Mouse (Mus musculus): Measurements from ENCODE around the gene Amigo1. TPM values are rescaled to one million over a fixed set of nuclear protein-coding genes. Genes with fewer than 3 reads are reported as not detected.

The Amigo1 gene
- polyA plus RNA-seq, 1 experiment = 5.5 TPM

DNA sequence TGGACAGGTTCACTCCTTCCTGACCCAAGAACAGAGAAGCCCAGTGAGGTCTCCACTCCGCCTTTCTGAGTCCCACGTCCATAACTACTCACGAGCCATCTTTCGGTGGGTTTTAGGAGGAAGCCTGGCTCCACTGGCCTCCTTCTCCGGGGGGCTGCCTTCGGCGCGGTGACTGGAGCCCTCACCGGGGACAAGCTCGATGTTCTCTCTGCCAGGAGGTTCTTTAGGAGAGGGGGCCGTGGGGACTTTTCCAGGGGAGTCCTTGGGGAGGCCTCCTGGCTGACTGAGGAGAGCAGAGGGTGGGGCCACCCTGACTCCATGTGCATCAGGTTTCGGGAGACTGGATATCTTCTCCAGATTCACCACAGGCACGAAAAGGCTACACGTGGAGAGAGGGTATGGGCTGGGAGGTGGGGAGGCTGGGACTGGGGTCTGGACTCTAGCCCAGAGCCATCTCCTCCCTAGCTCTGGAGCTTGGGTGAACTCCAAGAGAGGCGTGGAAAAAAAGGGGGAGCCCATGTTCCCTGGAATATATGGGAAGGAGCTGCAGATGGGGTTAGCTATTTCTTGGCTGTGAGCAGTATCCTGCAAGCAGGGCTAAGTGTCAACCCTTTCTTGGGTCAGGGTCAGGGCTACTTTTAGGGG lies 20.7 kb downstream of the Amigo1 start:
- no peak overlapping the region for H3K4me3 ChIP-seq (ENCODE audit: insufficient read depth, low read length)

DNA sequence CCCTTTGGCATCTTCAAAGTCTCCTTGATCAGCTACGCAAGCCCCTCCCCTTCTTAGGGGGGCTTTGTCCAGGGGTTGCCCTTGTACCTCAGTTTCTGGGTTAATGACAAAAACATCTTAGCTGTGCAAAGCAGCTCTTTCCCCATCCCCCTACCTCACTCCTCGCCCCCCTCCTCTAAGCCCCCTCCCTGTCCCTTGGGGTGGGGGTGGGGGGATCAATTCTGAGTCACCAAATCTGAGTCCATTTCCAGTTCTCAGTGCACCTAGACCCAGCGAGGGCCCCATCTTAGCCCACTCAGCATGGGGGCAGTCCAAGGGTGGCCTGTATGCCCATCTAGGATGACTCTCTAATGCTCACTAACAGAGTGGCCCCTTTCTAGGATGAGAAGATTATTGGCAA lies 22.9 kb downstream of the Amigo1 start:
- Histone ChIP-seq H3K27ac (ENCODE audit: insufficient read depth, low read length) (no peak overlapping the region), H3K4me1 (ENCODE audit: control insufficient read depth, insufficient read depth, low read length) (no peaks in the 10 kb centered on the region), H3K4me3 (ENCODE audit: insufficient read depth, low read length) (no peak overlapping the region)
- no peak for TF ChIP-seq CTCF (IDR thresholded peaks at IDR 0.05; ENCODE audit: borderline replicate concordance, insufficient read depth, low read length)
- TF ChIP-seq POLR2A (IDR thresholded peaks at IDR 0.05; ENCODE audit: low read depth, low read length) = no peak

More for the DNA sequence above, 20.7 kb downstream of the Amigo1 start:
- Histone ChIP-seq H3K27ac (ENCODE audit: insufficient read depth, low read length) (no peak overlapping the region), H3K4me1 (ENCODE audit: control insufficient read depth, insufficient read depth, low read length) (no peaks in the 10 kb centered on the region)
- TF ChIP-seq POLR2A (IDR thresholded peaks at IDR 0.05; ENCODE audit: low read depth, low read length) (no peak), CTCF (IDR thresholded peaks at IDR 0.05; ENCODE audit: borderline replicate concordance, insufficient read depth, low read length) (no peak)

DNA sequence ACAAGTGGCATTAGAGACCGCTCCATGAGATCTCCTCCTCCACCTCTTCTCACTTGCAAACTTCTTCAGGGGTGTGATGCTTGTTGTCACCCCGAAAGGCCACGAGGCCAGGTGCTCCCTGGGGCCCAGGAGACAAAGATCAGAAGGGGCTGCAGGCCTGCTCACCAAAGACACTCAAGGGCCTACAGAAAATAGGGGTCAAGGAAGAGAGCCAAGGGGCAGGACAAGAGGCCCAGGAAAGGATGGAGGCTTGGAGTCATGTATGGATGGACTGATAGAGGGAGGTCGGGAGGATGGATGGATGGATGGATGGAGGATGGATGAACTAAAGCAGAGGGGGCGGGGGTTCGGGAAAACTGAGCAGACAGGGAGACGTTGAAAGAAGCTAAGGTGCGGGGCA lies 23.4 kb downstream of the Amigo1 start:
- TF ChIP-seq POLR2A (IDR thresholded peaks at IDR 0.05; ENCODE audit: low read depth, low read length) (no peak), CTCF (IDR thresholded peaks at IDR 0.05; ENCODE audit: borderline replicate concordance, insufficient read depth, low read length) (no peak)
- Histone ChIP-seq H3K27ac (ENCODE audit: insufficient read depth, low read length) (no peak overlapping the region), H3K4me3 (ENCODE audit: insufficient read depth, low read length) (peak overlapping the region; percentile 86), H3K4me1 (ENCODE audit: control insufficient read depth, insufficient read depth, low read length) (no peaks in the 10 kb centered on the region)

DNA sequence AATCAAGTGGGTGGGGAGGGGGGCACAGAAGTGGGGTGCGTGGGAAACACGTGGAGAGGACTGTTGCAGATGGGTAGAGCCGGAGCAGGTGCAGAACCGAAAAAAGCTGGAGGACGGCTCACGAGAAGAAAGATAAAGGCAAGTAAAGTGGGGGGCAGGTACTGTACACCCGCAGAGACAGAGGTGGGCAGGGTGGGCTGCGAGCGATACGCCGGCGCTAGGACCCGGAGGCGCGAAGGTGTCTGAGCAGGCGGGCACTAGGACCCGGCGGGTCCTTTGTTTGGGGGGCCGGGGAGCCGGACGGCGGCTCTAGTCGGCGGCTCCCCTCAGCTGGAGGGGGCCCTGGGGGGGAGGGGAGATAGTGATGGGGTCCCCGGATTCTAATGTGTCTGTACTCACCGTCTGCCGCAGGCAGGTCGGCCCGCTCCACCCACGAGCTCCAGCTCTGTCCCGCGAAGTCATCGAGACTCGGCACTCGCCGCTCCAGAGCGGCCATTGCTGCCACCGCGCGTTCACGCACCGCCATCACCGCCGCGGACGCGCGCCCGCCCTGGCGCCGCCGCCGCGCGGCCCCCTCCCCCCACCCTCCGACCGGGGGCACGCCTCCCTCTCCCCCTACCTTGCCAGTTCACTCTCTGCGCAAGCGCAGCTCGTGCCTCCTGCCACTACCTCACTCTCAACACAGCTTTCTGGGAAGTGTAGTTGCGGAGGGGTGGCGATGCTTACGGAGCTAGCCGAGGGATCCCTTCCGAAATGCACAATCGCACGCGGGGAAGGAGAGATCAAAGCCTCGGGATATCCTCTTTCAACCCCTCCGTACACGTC lies 24.0 kb downstream of the Amigo1 start:
- TF ChIP-seq POLR2A (IDR thresholded peaks at IDR 0.05; ENCODE audit: low read depth, low read length) = peak; percentile 73
- TF ChIP-seq CTCF (IDR thresholded peaks at IDR 0.05; ENCODE audit: borderline replicate concordance, insufficient read depth, low read length) = no peak
- Histone ChIP-seq H3K27ac (ENCODE audit: insufficient read depth, low read length) (peak overlapping the region; percentile 44), H3K4me3 (ENCODE audit: insufficient read depth, low read length) (peak overlapping the region; percentile 86), H3K4me1 (ENCODE audit: control insufficient read depth, insufficient read depth, low read length) (no peaks in the 10 kb centered on the region)

DNA sequence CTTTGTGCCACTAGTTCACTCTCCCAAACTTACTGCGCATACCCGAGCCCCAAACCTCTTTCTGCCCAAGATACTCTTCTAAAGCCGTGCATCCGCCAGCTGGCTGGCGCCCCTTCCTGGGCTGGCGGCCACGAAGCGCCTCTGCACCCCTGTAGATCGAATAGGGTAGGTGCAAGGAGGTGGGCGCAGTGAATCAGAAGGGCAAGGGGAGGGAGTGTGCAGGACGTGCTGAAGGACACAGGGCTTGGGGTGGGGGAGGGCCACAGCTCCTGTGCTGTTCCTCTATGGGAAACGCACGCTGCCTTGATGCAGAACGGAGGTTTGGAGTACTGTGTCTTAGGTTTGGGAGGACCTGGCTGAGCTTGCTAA lies 24.6 kb downstream of the Amigo1 start, which contains the start of gene Atxn7l2:
Gene Atxn7l2, minus strand, starts transcription at position 164 of the 369 bp plus-strand sequence.
- Histone ChIP-seq H3K4me3 (ENCODE audit: insufficient read depth, low read length) (peak within 1 kb of the TSS; percentile 86), H3K27ac (ENCODE audit: insufficient read depth, low read length) (peak within 1 kb of the TSS; percentile 44), H3K4me1 (ENCODE audit: control insufficient read depth, insufficient read depth, low read length) (no peaks in the 10 kb centered on the region)
- TF ChIP-seq CTCF (IDR thresholded peaks at IDR 0.05; ENCODE audit: borderline replicate concordance, insufficient read depth, low read length) = 0 out of 2 replicates have a peak, but pooled peaks have one; percentile 17
- TF ChIP-seq POLR2A (IDR thresholded peaks at IDR 0.05; ENCODE audit: low read depth, low read length) = peak; percentile 8; the same call in 1 of the 2 replicates

DNA sequence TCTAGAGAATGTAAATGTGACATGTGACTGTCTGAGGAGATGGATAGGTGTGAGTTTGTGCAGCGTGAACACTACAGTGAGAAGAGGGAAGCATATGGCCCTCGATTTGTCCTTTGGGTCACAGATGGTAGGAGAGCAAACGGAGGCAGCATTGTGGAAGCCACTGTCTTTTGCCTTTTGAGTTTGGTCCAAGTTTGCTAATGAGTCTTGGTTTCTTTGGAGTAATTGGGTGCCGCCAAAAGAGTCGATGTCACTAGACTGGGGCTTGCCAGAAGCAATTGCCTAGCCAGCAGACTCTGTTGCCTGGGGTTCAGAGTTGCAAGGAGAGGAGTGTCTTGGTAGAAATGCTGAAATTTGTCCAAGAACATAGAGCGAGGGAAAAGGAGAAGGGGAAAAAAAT lies 25.7 kb downstream of the Amigo1 start:
- no peaks in the 10 kb centered on the region for H3K4me1 ChIP-seq (ENCODE audit: control insufficient read depth, insufficient read depth, low read length)
- TF ChIP-seq POLR2A (IDR thresholded peaks at IDR 0.05; ENCODE audit: low read depth, low read length) (no peak), CTCF (IDR thresholded peaks at IDR 0.05; ENCODE audit: borderline replicate concordance, insufficient read depth, low read length) (no peak)
- H3K27ac ChIP-seq (ENCODE audit: insufficient read depth, low read length) = no peak overlapping the region
- H3K4me3 ChIP-seq (ENCODE audit: insufficient read depth, low read length) = no peak overlapping the region

DNA sequence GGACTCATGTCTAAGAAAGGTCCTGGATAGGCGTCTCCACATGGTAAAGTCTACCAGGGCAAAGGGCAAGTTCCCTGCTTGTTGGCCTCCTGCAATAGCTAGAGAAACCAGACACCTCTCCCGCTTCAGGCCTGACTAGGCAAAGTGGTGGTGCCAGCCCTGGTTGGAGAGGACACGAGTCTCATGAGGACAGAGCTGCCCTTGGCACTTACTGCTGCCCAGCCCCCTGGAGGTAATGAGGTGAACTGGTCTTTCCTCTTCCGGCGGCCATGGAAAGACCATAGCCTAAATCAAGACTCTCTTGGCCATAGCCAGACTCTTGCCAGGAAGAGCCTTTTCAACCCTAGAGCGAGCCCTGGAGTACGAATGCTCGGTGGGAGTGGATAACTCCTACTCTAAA lies 26.3 kb downstream of the Amigo1 start:
- Histone ChIP-seq H3K4me3 (ENCODE audit: insufficient read depth, low read length) (no peak overlapping the region), H3K4me1 (ENCODE audit: control insufficient read depth, insufficient read depth, low read length) (no peaks in the 10 kb centered on the region), H3K27ac (ENCODE audit: insufficient read depth, low read length) (no peak overlapping the region)
- TF ChIP-seq CTCF (IDR thresholded peaks at IDR 0.05; ENCODE audit: borderline replicate concordance, insufficient read depth, low read length) (no peak), POLR2A (IDR thresholded peaks at IDR 0.05; ENCODE audit: low read depth, low read length) (no peak)

DNA sequence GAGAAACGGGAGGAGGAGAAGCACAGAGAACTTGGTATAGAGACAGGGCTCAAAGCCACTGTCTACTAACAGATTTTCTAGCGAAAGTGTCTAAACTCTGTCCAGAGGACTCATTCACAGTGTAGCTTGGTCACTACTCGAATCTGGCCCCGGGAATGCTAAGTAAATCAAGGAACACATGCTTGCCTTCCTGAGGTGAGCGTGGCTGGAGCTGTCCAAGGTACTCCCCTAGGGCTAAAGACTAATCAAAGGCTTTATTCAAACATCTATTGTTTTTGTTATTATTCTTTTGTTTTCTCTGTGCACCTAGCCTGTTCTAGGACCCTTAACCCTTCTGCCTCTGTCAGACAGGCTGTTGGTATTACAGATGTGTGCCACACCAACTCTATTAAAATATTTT lies 28.6 kb downstream of the Amigo1 start:
- TF ChIP-seq POLR2A (IDR thresholded peaks at IDR 0.05; ENCODE audit: low read depth, low read length) (no peak), CTCF (IDR thresholded peaks at IDR 0.05; ENCODE audit: borderline replicate concordance, insufficient read depth, low read length) (no peak)
- Histone ChIP-seq H3K4me3 (ENCODE audit: insufficient read depth, low read length) (no peak overlapping the region), H3K27ac (ENCODE audit: insufficient read depth, low read length) (no peak overlapping the region), H3K4me1 (ENCODE audit: control insufficient read depth, insufficient read depth, low read length) (no peaks in the 10 kb centered on the region)

DNA sequence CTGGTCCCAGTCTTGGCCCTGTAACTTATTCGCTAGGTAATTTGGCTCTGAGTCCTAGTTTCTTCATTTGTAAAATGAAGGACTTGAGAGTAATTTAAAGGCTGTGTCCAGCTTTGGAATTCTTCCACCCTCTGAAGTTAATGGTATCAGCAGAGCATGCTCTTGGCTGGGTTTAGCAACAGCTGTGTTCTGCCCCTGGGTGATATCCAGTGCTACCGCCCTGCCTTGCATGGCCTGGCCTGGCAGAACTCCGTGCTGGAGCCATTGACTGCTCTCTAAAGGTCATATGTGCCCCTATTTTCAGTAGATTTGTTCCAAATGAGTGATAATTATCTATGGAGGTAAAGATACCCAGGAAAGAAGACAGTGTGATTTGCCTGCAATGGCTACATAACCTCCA lies 34.5 kb downstream of the Amigo1 start:
- H3K27ac ChIP-seq (ENCODE audit: insufficient read depth, low read length) = no peak overlapping the region
- no peak overlapping the region for H3K4me3 ChIP-seq (ENCODE audit: insufficient read depth, low read length)
- H3K4me1 ChIP-seq (ENCODE audit: control insufficient read depth, insufficient read depth, low read length) = no peaks in the 10 kb centered on the region
- TF ChIP-seq POLR2A (IDR thresholded peaks at IDR 0.05; ENCODE audit: low read depth, low read length) = no peak
